Mouse (Mus musculus) thymus, postnatal 0 days (tissue): ENCODE measurements around the gene Mipep. TPM values are rescaled to one million over a fixed set of nuclear protein-coding genes. Genes with fewer than 3 reads are reported as not detected.

Experiments
- DNase-seq: peaks from one replicate; pipeline ENCODE4 v3.0.0-alpha.2; 2015; ENCODE audit warnings: low spot score
- polyA plus RNA-seq: library from polyadenylated mRNA; unstranded; fragments of >200 nt; fragmentation: Nextera tagmentation; extraction: Ambion mirVana; gene quantifications from 2 replicates; pipeline ENCODE4 v1.2.1, GENCODE M21; 2015

Mipep gene
- polyA plus RNA-seq, 1 experiment from 2014 or later = 13.9 TPM

DNA sequence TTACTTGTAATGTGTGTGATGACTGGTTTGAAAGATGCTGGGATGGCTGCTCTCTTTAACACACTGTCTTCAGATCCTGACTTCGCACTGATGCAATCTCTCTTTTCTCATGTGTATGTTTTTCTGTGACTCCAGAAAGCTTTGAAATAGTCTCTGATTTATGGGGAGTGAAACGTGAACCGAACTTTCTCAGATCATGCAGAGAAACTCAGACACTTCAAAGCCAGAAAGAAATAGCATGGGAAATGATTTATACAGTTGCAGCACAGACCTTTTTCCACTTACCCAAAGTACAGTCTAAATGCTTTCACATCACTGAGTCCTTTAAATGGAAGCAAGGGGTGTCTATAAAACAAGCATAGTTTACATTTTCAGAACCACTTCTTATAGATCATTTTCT is 79.0 kb downstream of the Mipep start:
- DNase-seq = no peak

DNA sequence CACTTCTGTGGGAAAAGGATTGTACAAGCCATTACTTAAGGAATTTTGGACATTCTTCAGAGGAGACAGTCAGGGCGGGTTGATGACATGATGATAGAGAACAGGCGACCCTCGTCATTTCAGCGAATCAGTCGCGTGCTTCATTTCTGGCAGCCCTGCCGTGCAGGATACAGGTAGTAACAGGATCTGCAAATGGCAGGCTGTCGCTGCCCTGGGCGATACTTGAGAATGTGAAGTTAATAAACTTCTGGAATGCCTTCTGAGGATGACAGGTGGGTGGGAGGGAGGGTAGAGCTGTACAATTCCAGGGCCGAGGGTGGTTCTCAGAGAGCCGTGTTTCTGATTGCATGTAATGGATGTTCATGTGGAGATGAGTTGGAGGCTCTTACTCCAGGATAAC is 82.0 kb downstream of the Mipep start:
- DNase-seq = no peak

DNA sequence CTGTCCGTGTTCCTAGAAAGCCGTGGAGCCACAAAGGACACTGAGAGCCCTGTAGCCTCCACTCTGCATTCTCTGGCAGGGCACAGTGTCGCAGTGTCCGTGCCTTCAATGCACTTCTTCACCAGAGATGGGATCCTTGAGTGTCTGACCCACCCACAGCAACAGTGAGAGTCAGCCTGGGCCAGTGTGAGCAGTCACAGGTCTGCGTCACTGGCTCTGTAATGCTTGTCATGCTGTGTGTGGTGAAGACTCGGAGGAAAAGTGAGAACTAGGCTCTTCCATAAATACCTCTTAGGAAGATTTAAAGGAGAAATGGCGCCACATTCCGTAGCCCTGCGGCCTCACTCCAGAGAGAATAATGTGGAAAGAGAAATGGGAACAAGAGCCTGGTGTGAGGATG is 84.0 kb downstream of the Mipep start:
- DNase-seq = no peak

DNA sequence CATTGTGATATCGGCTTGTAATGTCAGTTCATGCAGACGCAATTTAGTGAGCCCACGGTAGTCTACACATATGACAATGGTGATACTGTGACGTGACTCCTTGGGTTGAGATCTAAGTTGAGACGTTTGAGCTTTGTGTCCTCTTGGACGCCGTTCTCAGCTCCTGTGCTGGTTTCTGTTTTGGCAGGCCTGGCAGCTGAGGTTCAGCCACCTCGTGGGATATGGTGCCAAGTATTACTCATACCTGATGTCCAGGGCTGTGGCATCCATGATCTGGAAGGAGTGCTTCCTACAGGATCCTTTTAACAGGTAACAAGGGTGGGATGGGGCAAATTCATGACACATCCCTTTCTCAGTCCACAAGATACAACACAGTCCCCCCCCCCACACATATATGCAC is 87.5 kb downstream of the Mipep start:
- DNase-seq = no peak

DNA sequence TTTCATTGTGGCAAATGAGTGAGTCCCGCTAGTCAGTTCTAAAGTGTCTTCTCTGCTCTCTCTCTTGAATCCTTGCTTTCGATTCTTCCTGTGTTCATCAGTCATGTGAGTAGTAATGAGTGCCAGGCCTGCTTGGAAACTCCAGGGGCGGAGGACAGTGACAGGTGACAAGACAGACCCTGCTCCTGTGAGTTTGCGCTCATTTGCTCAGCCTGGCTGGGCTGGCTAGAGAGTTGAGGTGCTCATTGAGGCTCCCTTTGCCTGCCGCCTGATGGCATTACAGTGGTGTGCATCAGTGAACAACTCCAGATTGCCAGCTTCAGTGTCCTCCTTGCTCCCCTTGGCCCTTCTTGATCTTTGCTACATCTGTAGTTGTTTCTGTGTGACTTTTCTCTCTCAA is 97.7 kb downstream of the Mipep start:
- DNase-seq = no peak

DNA sequence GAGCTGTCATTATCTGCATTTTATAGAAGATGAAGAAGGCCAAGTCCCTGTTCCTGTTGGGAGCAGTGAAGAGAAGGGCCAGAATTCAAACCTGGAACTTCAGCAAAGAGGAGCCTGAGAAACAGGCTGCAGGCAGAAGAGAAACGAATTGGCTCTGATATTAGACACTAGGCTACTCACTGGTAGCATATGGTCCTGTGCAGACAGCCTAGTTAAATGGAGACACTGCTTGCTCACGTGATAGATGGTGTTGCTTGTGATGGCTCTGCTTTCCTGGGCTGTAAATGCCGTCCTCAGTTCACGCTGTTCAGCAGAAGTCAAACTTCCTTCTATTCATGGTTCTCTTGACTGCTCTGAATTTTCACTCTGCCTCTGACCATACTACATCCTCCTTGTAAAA is 98.3 kb downstream of the Mipep start:
- DNase-seq = no peak

DNA sequence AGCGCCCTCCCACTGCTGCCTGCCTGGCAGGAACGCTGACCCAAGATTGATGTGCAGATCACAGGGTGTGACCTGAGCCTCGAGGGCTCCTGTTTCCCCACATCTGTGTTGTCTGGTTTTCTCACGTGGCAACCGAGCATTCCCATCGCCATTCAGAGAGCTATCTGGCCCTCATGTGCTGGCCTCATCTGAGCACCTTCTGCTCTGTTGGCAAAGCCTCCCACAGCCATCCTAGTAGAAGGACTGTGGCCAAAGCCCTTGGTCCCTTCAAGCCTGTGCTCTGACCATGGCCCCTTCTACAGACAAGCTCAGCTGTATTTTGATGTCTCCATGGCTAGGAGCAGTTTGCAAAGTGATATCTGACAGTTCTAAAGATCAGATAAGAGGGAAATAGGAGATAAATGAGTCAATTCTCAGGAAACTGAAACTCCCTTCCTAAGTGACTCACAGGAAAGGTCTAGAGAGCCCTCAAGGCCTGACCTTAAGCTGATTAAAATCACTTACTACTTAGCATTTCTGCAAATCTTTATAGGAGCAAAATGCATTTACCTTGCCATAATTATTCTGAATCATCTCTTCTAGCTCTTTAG is 101.1 kb downstream of the Mipep start:
- no peak for DNase-seq

DNA sequence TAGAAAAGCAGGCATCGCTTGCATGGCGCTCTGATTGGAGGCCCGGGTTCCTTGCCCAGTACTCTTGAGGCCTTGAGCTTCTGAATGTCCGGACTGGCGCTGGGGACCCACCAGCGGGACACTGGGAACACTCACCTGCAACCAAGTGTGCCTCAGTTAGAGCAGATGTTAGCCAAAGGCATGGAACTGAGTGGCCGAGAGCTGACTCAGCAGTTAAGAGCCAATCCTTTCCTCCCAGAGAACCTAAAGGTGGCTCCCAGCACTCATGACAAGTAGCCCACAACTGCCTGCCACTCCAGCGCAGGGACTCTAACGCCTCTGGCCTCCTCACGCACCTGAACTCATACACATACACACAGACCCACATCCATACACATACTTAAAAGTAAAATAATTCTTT is 109.5 kb downstream of the Mipep start:
- no peak for DNase-seq

DNA sequence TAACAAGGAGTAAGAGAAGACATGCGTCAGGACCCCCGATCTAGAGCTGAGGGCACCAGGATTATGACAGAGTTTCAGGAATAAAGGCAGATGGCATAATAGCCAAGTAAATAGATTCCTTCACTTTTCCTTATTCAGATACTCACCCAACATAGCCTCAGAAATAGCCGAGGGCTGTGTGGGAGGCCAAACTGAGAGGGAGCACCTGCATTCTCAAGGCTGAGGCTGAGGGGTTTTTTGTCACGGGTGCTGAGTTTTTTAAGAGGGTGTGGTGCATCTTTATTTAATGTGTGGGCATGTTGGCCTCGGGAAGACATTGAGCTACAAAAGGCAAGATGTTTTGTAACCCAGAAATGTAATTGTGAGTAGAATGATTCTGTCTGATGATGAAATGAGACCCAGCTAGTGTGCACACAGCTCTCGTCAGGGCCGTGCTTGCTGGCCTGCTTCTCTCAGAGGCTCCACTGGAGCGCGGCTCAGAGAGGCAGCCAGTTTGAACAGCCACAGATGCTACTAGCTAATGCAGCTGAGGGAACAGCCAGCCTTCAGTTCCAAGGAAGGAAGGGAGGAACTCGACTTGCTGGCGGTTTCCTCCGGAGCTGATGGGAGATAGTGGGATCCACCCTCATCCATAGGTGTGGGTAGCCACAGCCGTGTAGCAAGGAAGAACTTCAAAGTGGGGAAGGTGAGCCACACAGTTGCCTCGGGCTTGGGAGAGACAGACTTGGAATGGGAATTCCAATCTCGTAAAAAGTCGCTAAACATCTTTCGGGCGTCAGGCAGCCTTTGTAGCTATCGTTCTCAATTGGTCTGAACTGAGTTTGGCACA is 111.0 kb downstream of the Mipep start:
- DNase-seq = no peak

DNA sequence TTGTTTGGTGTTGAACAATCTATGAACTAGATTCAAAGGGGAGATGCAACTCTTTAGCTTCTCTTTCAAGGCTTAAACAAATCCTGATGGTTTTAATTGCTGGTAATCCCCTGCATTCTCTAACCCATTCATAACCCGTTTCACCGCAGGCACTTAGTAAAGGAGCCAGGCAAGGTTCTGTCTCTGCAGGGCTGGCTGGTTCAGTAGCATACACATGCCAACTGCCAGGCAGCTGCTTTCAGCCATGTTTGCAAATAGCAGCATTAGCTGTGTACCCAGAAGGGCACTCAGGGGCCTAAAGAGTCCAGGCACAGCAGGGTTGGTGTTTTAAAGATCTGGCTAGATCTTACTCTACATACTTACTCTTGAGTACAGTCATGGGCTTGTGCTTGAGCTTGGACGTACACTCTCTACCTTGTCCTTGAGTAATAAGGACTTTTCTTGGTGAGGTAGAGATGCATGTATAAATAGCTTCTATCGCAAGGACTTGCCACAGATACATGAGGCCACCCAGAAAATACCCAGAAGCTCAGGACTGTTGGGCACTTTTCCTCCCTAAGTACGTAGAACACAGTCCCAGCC is 113.8 kb downstream of the Mipep start:
- no peak for DNase-seq

DNA sequence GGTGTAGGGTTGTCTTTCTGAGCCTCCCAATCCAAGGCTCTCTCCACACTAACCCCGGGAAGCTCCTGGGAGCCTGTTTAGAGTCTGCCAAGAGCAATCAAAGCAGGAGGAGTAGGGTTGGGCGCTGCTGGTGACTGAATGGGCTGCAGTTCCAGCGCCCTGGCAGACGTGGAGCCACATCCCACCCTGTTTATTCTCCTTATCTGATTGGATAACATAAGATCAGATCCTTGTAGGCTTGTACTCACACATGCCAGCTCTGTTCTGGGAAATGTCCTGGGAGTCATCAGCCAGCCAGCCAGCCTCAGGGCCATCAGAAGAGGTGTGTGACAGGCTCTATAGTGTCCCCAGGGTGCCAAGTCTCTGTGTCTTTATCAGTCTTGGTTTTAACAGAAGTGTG is 120.1 kb downstream of the Mipep start:
- DNase-seq = no peak

DNA sequence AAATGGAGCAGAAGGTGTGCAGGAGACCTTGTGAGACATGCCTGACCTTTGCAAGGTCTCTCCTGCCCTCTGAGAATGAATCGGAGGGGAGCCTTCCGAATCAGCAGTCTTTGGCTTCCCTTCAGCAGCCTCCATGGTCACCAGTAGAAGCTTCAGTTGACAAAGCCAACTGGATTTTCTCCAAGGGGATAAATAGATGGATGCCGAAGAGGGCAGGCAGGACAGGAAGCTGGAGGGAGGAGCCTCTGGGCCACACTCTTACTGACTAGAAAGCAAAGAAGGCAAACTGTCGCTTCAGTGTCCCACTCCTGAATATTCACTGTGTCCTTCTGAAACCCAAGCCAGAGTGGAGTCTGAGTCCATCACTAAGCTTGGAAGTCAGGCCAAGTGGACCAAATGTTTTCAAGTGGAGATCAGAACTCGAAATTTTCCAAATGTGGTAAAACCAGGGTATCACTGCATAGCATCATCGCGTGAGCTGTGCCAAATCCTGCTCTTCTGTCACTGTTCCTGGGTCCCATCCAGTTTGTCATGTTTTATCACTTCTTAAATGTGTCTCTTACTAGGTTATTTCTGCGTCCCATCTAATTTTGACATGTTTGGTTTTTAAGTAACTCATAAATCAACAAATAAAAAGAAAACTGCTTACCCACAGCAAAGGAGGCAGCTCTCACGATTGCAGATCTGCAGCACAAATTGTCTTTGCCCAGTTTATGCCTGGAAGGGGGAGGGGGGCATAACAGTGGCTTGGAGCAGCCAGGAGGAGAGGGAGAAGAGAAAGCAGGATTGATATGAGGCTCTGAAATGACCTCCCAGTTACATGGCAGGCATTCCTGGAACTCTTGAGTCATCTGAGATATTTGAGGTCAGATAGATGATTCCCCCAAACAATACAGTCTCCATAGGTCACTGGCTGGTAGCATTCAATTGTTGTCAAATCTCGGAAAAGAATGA is 122.3 kb downstream of the Mipep start:
- no peak for DNase-seq

DNA sequence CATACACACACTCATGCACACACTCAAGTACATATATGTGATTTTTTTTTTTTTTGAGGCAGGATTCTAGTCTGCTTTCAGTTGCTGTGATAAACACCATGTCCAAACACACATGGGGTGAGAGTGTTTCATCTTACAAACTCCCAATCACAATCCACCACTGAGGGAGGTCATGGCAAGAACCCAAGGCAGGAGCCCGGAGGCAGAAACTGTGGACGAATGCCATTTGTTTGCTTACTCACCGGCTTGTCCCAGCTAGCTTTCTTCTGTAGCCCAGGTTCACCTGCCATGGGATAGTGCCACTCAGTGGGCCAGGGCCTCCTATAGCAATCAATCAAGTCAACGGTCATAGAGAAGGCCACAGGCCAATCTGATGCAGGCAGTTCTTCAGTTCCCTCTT is 125.0 kb downstream of the Mipep start:
- no peak for DNase-seq

DNA sequence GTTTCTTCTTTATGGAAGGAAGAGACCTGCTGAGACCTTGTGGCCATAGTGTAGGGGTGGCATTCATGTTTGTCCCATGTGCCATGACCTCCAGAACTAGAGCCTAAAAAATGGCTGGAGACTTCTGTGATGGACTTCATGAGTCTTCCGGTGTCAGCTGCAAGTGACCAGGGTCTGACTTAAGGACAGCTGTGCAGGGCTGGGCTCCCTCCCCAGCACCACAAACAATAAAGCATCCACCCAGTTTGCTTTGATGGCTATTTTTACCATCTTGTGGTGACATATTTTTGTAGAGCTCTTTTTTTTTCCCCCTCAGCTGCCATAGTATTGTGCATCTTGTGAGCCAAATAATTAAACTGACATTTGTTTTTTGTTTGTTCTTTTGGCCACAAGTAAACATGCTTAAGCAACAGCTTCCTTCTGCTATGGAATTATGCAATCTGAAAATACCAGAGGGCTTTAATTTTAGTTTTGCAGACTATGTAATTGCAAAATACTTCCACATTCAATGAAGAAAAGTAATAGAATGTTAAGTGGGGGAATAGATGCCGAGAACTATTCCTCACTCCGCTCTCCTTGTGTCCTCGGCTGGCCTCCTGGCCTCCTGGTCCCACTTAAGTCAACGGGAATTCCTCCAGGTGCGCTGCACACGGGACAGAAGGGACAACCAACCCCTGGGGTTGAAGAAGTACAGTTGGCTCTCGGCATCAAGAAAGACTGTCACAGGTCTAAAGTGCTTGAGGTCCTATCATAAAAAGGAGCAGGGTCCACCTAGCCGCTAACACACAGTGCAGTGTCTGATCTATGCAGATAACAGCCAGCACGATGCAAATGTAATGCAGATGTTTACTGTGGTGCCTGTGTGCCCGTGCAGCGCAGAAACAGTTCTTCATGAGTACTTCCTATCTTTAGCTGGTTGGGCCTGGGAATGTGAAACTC is 126.4 kb downstream of the Mipep start:
- no peak for DNase-seq

DNA sequence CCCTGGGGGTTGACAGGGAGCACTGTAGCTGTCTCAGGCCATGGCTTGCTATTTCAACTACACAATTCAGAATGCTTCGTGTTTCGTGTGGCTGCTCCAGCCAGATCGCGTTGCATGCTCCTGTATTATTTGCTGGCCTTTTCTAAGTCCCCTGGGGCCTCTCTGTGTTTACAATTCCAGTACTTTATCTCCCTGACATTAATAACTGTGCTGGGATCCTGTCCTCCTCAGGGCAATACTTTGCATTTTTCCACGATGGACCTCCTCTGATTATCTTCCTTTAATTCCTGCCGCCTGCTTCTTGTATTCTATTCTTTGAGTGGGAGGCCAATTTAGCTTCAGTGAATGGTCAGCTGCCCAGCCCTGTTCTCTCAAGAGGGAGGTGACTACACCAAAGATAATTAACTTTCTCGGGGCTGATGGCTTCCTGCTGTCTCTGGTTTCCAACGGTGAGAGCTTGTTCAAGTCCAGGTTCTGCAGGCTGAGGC is 128.7 kb downstream of the Mipep start:
- no peak for DNase-seq

DNA sequence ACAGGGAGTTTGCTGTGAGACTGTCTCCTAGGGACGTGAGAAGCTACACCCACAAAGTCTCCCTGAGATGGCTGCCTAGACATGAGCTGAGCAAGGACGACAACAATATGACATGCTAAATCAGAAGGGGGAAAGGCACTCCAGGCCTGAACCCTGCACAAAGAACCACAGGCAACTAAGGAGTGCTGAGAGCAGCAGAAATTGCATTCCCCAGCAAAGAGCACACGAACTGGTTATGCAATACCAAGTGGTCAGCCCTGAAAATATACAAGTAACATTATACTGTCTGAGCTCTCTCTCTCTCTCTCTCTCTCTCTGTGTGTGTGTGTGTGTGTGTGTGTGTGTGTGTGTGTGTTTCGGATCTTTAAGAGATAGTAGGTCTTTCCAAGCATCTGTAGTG is 132.3 kb downstream of the Mipep start:
- DNase-seq = no peak

DNA sequence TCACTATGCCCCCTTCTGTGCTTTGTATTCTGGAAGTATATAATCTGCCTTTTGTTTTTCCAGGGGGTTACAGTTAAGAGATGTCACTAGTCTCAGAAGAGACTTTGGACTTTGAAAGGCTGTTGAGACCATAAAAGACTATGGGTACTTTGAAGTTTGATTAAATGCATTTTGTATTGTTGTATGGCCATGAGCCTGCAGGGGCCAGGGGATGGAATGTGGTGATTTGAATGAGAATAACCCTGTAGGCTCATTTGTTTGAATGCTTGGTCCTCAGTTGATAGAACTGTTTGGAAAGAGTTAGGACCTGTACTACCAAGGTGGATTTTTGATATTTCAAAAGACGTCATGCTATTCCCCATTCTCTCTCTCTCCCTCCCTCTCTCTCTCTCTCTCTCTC is 141.6 kb downstream of the Mipep start:
- no peak for DNase-seq

DNA sequence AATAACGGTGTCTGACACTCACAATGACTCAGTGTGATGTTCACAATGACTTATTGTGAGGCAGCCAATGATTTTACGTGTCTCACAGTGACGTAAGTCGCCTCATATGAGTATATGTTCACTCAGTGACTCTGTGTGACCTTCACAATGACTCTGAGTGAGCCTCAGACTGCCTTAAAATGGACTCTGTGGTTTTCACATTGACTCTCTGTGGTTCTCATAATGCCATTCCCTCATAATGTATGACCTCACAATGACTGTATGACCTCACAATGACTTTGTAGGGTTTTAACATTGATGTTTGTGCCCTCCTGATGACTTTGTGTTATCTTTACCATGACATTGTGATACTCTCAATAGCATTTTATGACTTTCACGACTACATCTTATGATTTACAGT is 151.3 kb downstream of the Mipep start:
- no peak for DNase-seq

DNA sequence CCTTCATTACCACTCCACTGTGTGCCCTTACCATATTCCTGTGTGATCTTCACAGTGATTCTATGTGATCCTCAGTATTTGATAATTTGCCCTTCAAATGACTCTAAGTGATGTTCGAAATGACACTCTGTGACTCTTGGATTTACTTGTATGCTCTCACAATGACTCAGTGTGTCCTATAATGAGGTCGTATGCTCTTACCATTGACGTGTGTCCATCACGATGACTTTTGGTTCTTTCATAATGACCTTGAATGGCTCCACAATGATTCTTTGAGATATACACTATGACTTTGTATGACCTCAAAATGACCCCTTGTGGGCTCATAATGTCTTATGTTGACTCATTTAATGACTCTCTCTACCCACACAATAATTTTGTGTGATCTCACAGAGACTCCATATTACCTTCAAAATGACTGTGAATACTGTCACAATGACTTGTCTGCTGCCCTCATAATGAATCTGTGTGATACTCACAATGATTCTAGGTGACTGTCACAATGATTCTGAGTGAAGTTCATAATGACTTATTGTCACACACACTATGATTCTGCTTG is 153.2 kb downstream of the Mipep start:
- no peak for DNase-seq
